9 mouse cellular contexts compared by ENCODE assay signal in the genomic region with DNA sequence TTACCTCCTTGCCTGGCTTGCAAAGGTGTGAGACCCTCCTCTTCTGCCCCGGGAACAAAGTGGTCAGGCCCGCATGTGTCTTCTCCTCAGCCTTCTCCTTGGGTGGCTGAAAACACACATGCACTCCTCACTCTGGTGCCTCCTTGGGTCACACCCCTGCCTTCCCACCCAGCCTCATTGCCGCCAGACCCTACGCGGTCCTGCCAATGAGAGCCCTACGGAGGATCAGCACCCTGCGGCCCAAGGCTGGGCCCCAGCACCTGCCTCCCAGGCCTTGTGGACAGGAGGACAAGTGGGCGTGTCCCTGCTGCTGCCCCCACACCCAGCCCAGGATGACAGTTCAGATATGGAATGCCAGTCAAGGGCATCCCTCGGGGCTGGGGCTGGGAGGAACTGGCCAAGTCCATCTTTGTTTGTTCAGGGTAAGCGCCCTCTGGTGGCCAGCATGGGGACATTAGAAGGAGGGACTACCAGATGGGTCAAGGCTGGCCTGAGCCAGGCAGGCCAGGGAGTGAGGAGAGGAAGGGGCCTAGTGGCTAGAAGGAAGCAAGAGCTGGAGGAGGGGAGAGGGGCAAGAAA. TPM values are rescaled to one million over a fixed set of nuclear protein-coding genes. Genes with fewer than 3 reads are reported as not detected.
DNase-seq lines count a peak whose midpoint lies in the region; ATAC-seq and TF ChIP-seq lines count a peak whose summit lies in the region.
"Had no signal": no experiment of that assay in that cellular context is flagged by ENCODE, and none has a peak within 500 bp of the region (broad histone marks: within the 10 kb centered on the region; RNA-seq: fewer than 3 reads in every experiment).

No protein-coding gene starts in this region.

- peak; percentile 68; the same call in 1 of the 2 replicates for TF ChIP-seq CTCF in spleen, adult 2 months (IDR thresholded peaks at IDR 0.05; ENCODE audit: extremely low read depth, insufficient read depth, insufficient read length, insufficient replicate concordance)

- ATAC-seq in cerebellum, adult (ENCODE audit: insufficient number of reproducible peaks, low FRiP score, low TSS enrichment), result 0 out of 2 replicates have a peak, but pooled peaks have one; percentile 51
- ATAC-seq in heart, embryonic 14.5 days (ENCODE audit: insufficient number of reproducible peaks, insufficient read depth, low FRiP score, low read depth), result peak; percentile 51; the same call in 1 of the 2 replicates
- ATAC-seq in midbrain, embryonic 11.5 days (ENCODE audit: low FRiP score), result peak; percentile 83

- peaks cover 68% of the 10 kb centered on the region for H3K36me3 ChIP-seq in heart, embryonic 14.5 days (ENCODE audit: control insufficient read depth, insufficient read depth, low read length)
- peaks cover 19% of the 10 kb centered on the region for H3K36me3 ChIP-seq in midbrain, embryonic 11.5 days (ENCODE audit: control insufficient read depth, insufficient read depth, low read length)
- peaks cover 66% of the 10 kb centered on the region for H3K36me3 ChIP-seq in spleen, adult 2 months (ENCODE audit: control insufficient read depth, insufficient read depth, low read length)

- no peak overlapping the region for H3K9ac ChIP-seq in heart, embryonic 14.5 days (ENCODE audit: low read length)
- H3K9ac ChIP-seq in midbrain, embryonic 11.5 days (ENCODE audit: low read length), result no peak overlapping the region
- H3K9ac ChIP-seq: limb, embryonic 15.5 days had no signal

- no peak overlapping the region for H3K4me2 ChIP-seq in heart, embryonic 14.5 days (ENCODE audit: low read length)
- no peak overlapping the region for H3K4me2 ChIP-seq in midbrain, embryonic 11.5 days
- H3K4me2 ChIP-seq: limb, embryonic 15.5 days had no signal

- H3K27me3 ChIP-seq in heart, embryonic 14.5 days (ENCODE audit: control insufficient read depth, insufficient read depth, low read length), result no peaks in the 10 kb centered on the region
- no peaks in the 10 kb centered on the region for H3K27me3 ChIP-seq in midbrain, embryonic 11.5 days (ENCODE audit: control insufficient read depth, insufficient read depth, low read length)
- H3K27me3 ChIP-seq in spleen, adult 2 months (ENCODE audit: control insufficient read depth, insufficient read depth, low read length), result no peaks in the 10 kb centered on the region
- H3K27me3 ChIP-seq: limb, embryonic 15.5 days had no signal

- H3K4me1 ChIP-seq in heart, embryonic 14.5 days (ENCODE audit: control insufficient read depth in 2 of 2, insufficient read depth in 2 of 2, low read length in 2 of 2), result peaks cover 4 to 5% of the 10 kb centered on the region in 2 experiments
- no peaks in the 10 kb centered on the region for H3K4me1 ChIP-seq in midbrain, embryonic 11.5 days (ENCODE audit: control insufficient read depth, insufficient read depth, low read length)
- H3K4me1 ChIP-seq in spleen, adult 2 months (ENCODE audit: control insufficient read depth, insufficient read depth, insufficient read length), result no peaks in the 10 kb centered on the region

- H3K27ac ChIP-seq in heart, embryonic 14.5 days (replicated peaks in 1 of 2; ENCODE audit: control insufficient read depth in 1 of 2, insufficient read depth in 1 of 2, low read depth in 2 of 2, low read length in 2 of 2), result no peak overlapping the region
- no peak overlapping the region for H3K27ac ChIP-seq in midbrain, embryonic 11.5 days (ENCODE audit: low read depth, low read length)
- H3K27ac ChIP-seq in spleen, adult 2 months (ENCODE audit: insufficient read depth, low read length), result no peak overlapping the region; the same call in 1 of the 2 replicates
- H3K27ac ChIP-seq: limb, embryonic 15.5 days had no signal

- no peaks in the 10 kb centered on the region for H3K9me3 ChIP-seq in heart, embryonic 14.5 days (ENCODE audit: control insufficient read depth, low read length)
- no peaks in the 10 kb centered on the region for H3K9me3 ChIP-seq in midbrain, embryonic 11.5 days (ENCODE audit: control insufficient read depth, low read length)
- H3K9me3 ChIP-seq: limb, embryonic 15.5 days had no signal

- no peak for TF ChIP-seq POLR2A in spleen, adult 2 months (IDR thresholded peaks at IDR 0.05; ENCODE audit: low read depth, low read length)

- H3K4me3 ChIP-seq in heart, embryonic 14.5 days (ENCODE audit: control insufficient read depth in 1 of 2, insufficient read depth in 1 of 2, low read depth in 1 of 2, low read length in 2 of 2), result no peak overlapping the region
- no peak overlapping the region for H3K4me3 ChIP-seq in midbrain, embryonic 11.5 days (ENCODE audit: low read depth, low read length)
- H3K4me3 ChIP-seq in spleen, adult 2 months (ENCODE audit: extremely low read depth, insufficient read depth, insufficient read length), result no peak overlapping the region
- H3K4me3 ChIP-seq: limb, embryonic 15.5 days had no signal

- no peak for DNase-seq in cerebellum, adult 11 months
- DNase-seq in adipocyte (ENCODE audit: low spot score), result peak; percentile 79
- DNase-seq in embryo, embryonic 11.5 days (ENCODE audit: low read depth, low spot score), result peak; percentile 54
- DNase-seq in kidney, postnatal 25 days, result peak; percentile 67 to 72
- DNase-seq in midbrain, embryonic 11.5 days (ENCODE audit: low spot score, missing footprints), result peak; percentile 89
- DNase-seq in spleen, adult 2 months (ENCODE audit: low read depth in 1 of 2, low spot score in 2 of 2), result peak in 1 of 2 experiments; percentile 48

- WGBS in heart, embryonic 14.5 days, result 68% methylated on average over 10 of the region's 10 CpGs
- 74% methylated on average over 10 of the region's 10 CpGs for WGBS in midbrain, embryonic 11.5 days
- 84% methylated on average over 10 of the region's 10 CpGs for WGBS in spleen, adult 2 months

RNA-seq across cellular contexts. Expression of a gene that starts 9.6 kb away (rescaled TPM):
- 0.08 and 0.09 TPM in 2 replicates for polyA plus RNA-seq in heart, embryonic 14.5 days (2014; fragmentation: Nextera tagmentation; extraction: Ambion mirVana)
- 0.81 and 1.2 TPM in 2 replicates for polyA plus RNA-seq in midbrain, embryonic 11.5 days (2014; fragmentation: Nextera tagmentation; extraction: Ambion mirVana)
- 0.01 and 0.04 TPM in 2 replicates for polyA plus RNA-seq in spleen, adult 2 months (2012; rRNA removed)

RNA-seq across cellular contexts. Expression of a gene that starts 12.8 kb away (rescaled TPM):
- polyA plus RNA-seq in heart, embryonic 14.5 days (2014; fragmentation: Nextera tagmentation; extraction: Ambion mirVana), result 16.7 and 17.0 TPM in 2 replicates
- polyA plus RNA-seq in midbrain, embryonic 11.5 days (2014; fragmentation: Nextera tagmentation; extraction: Ambion mirVana), result 21.6 and 23.5 TPM in 2 replicates
- 78.0 and 95.1 TPM in 2 replicates for polyA plus RNA-seq in spleen, adult 2 months (2012; rRNA removed)

RNA-seq across cellular contexts. Expression of a gene that starts 28.6 kb away (rescaled TPM):
- polyA plus RNA-seq in heart, embryonic 14.5 days (2014; fragmentation: Nextera tagmentation; extraction: Ambion mirVana), result 3.5 and 5.0 TPM in 2 replicates
- polyA plus RNA-seq in midbrain, embryonic 11.5 days (2014; fragmentation: Nextera tagmentation; extraction: Ambion mirVana), result 3.1 and 3.2 TPM in 2 replicates
- 27.9 and 41.8 TPM in 2 replicates for polyA plus RNA-seq in spleen, adult 2 months (2012; rRNA removed)

RNA-seq across cellular contexts. Expression of a gene that starts 41.6 kb away (rescaled TPM):
- polyA plus RNA-seq in heart, embryonic 14.5 days (2014; fragmentation: Nextera tagmentation; extraction: Ambion mirVana), result 119 and 141 TPM in 2 replicates
- polyA plus RNA-seq in midbrain, embryonic 11.5 days (2014; fragmentation: Nextera tagmentation; extraction: Ambion mirVana), result 90.8 and 109 TPM in 2 replicates
- 220 and 302 TPM in 2 replicates for polyA plus RNA-seq in spleen, adult 2 months (2012; rRNA removed)

RNA-seq across cellular contexts. Expression of a gene that starts 53.9 kb away (rescaled TPM):
- polyA plus RNA-seq in heart, embryonic 14.5 days (2014; fragmentation: Nextera tagmentation; extraction: Ambion mirVana), result not detected in 2 replicates
- polyA plus RNA-seq in midbrain, embryonic 11.5 days (2014; fragmentation: Nextera tagmentation; extraction: Ambion mirVana), result 2.7 and 2.8 TPM in 2 replicates
- polyA plus RNA-seq in spleen, adult 2 months (2012; rRNA removed), result not detected in 2 replicates
- polyA plus RNA-seq: limb, embryonic 15.5 days had no signal
